Mouse (Mus musculus) spleen, adult 2 months (tissue): ENCODE measurements around the gene Pcyt1a.

Source experiments
- CTCF ChIP-seq: fragments of 200-500 bp; IDR thresholded peaks from 2 replicates; pipeline ENCODE4 v1.5.1; 2011; ENCODE audit warnings: mild to moderate bottlenecking, inconsistent platforms; ENCODE audit not compliant: insufficient read depth, insufficient read length, insufficient replicate concordance; ENCODE audit errors: extremely low read depth
- POLR2A ChIP-seq: fragments of 200-500 bp; IDR thresholded peaks from 2 replicates; pipeline ENCODE4 v1.6.1; 2011; ENCODE audit warnings: low read depth, low read length, inconsistent platforms

DNA sequence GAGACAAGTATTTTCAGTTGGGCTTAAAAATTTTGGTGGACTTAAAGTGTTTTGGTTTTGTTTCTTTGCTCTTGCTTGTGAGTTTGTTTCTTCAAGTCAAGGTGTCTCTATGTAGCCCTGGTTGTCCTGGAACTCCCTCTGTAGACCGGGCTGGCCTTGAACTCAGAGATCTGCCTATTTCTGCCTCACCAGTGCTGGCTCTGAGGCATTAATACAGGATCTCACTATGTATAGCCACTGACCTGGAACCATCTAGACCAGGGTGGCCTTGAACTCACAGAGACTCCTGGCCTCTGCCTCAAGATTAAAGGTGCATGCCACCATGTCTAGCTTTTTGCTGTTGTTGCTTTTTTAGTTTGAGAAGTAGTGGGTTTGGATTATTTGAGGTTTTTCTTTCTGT lies 1.2 kb downstream of the Pcyt1a start:
- TF ChIP-seq POLR2A (no peak), CTCF (no peak)
